Mouse (Mus musculus) liver, embryonic 11.5 days (tissue): ENCODE results near the gene Fars2. TPM values are rescaled to one million over a fixed set of nuclear protein-coding genes. Genes with fewer than 3 reads are reported as not detected.

Experiments used
- ATAC-seq: fragments of 200-750 bp; cut with Nextera tagmentation; replicated peaks from 2 replicates; pipeline ENCODE4 v1.8.0; 2017; ENCODE audit warnings: moderate number of reproducible peaks, mild to moderate bottlenecking, moderate TSS enrichment, moderate library complexity; ENCODE audit not compliant: low FRiP score
- DNase-seq: peaks from one replicate; pipeline ENCODE4 v3.0.0-alpha.2; 2017; ENCODE audit warnings: low spot score
- H3K27ac ChIP-seq: fragments of 300-500 bp; sonication (generic); 2 replicates; pipeline ENCODE4 v1.5.1; 2014; ENCODE audit warnings: mild to moderate bottlenecking, low read depth, low read length, control low read depth
- H3K27me3 ChIP-seq: fragments of 300-500 bp; sonication (generic); replicated peaks from 2 replicates; pipeline ENCODE4 v1.6.1; 2014; ENCODE audit warnings: low read length, mixed read lengths; ENCODE audit not compliant: control insufficient read depth, insufficient read depth
- H3K36me3 ChIP-seq: fragments of 300-500 bp; sonication (generic); 2 replicates; pipeline ENCODE4 v1.6.1; 2014; ENCODE audit warnings: mild to moderate bottlenecking, low read length, moderate library complexity, mixed read lengths; ENCODE audit not compliant: control insufficient read depth, insufficient read depth
- H3K4me1 ChIP-seq: fragments of 300-500 bp; sonication (generic); replicated peaks from 2 replicates; pipeline ENCODE4 v1.6.1; 2014; ENCODE audit warnings: low read length, mixed read lengths; ENCODE audit not compliant: control insufficient read depth, insufficient read depth
- H3K4me2 ChIP-seq: fragments of 300-500 bp; sonication (generic); 2 replicates; pipeline ENCODE4 v1.6.1; 2014; ENCODE audit warnings: mild to moderate bottlenecking, control low read depth, moderate library complexity
- H3K4me3 ChIP-seq: fragments of 300-500 bp; sonication (generic); 2 replicates; pipeline ENCODE4 v1.5.1; 2014; ENCODE audit warnings: low read depth, low read length, control low read depth
- H3K9ac ChIP-seq: fragments of 300-500 bp; sonication (generic); 2 replicates; pipeline ENCODE4 v1.6.1; 2014; ENCODE audit warnings: low read depth, low read length, control low read depth
- H3K9me3 ChIP-seq: fragments of 300-500 bp; sonication (generic); 2 replicates; pipeline ENCODE4 v1.6.1; 2016; ENCODE audit warnings: low read length, inconsistent platforms, mixed read lengths; ENCODE audit not compliant: control insufficient read depth
- WGBS: fragments of 180-500 bp; shearing (Covaris S2); extraction: QIAGEN DNeasy Blood & Tissue Kit; methylation state at CpG from one replicate; pipeline ENCODE4 v1.1.7; 2014; 5-methylcytosine and 5-hydroxymethylcytosine counted together
- polyA plus RNA-seq: library from polyadenylated mRNA; unstranded; fragments of >200 nt; fragmentation: Nextera tagmentation; extraction: Ambion mirVana; gene quantifications from 2 replicates; pipeline ENCODE4 v1.2.1, GENCODE M21; 2014

Gene Fars2
- polyA plus RNA-seq, 1 experiment from 2014 or later, result 27.7 TPM

- Histone ChIP-seq H3K9ac (no peak overlapping the region), H3K27ac (no peak overlapping the region), H3K36me3 (no peaks in the 10 kb centered on the region), H3K4me2 (no peak overlapping the region), H3K4me3 (no peak overlapping the region), H3K27me3 (no peaks in the 10 kb centered on the region), H3K9me3 (no peaks in the 10 kb centered on the region), H3K4me1 (no peaks in the 10 kb centered on the region)
- no peak for ATAC-seq
- DNase-seq, result no peak
- WGBS, result 85% methylated on average over 6 of the region's 6 CpGs
Measured at GRCm38 (mm10) chr13:36505730-36506129, 388.5 kb downstream of the Fars2 start.

GRCm38 (mm10) chr13:36506315-36506714 lies 389.1 kb downstream of the Fars2 start:
- H3K27ac ChIP-seq, result no peak overlapping the region
- H3K27me3 ChIP-seq, result no peaks in the 10 kb centered on the region
- 74% methylated on average over 5 of the region's 5 CpGs for WGBS
- no peak overlapping the region for H3K4me2 ChIP-seq
- no peaks in the 10 kb centered on the region for H3K9me3 ChIP-seq
- no peak for DNase-seq
- H3K4me1 ChIP-seq, result no peaks in the 10 kb centered on the region
- no peak overlapping the region for H3K4me3 ChIP-seq
- ATAC-seq, result no peak
- no peak overlapping the region for H3K9ac ChIP-seq
- no peaks in the 10 kb centered on the region for H3K36me3 ChIP-seq

GRCm38 (mm10) chr13:36510161-36510560 lies 392.9 kb downstream of the Fars2 start:
- H3K9me3 ChIP-seq, result no peaks in the 10 kb centered on the region
- no peaks in the 10 kb centered on the region for H3K4me1 ChIP-seq
- H3K9ac ChIP-seq, result no peak overlapping the region
- DNase-seq (no peak), ATAC-seq (no peak)
- H3K4me3 ChIP-seq, result no peak overlapping the region
- no peak overlapping the region for H3K27ac ChIP-seq
- H3K36me3 ChIP-seq, result no peaks in the 10 kb centered on the region
- WGBS, result 77% methylated on average over 2 of the region's 2 CpGs
- no peak overlapping the region for H3K4me2 ChIP-seq
- no peaks in the 10 kb centered on the region for H3K27me3 ChIP-seq

GRCm38 (mm10) chr13:36513126-36513525 lies 395.9 kb downstream of the Fars2 start:
- no peak for DNase-seq
- H3K4me2 ChIP-seq, result no peak overlapping the region
- no peaks in the 10 kb centered on the region for H3K27me3 ChIP-seq
- H3K36me3 ChIP-seq, result no peaks in the 10 kb centered on the region
- H3K4me1 ChIP-seq, result no peaks in the 10 kb centered on the region
- ATAC-seq, result no peak
- no peak overlapping the region for H3K27ac ChIP-seq
- WGBS, result 67% methylated on average over 1 of the region's 1 CpGs
- H3K9ac ChIP-seq, result no peak overlapping the region
- H3K4me3 ChIP-seq, result no peak overlapping the region
- H3K9me3 ChIP-seq, result no peaks in the 10 kb centered on the region

- H3K4me1 ChIP-seq, result no peaks in the 10 kb centered on the region
- no peak overlapping the region for H3K4me2 ChIP-seq
- 42% methylated on average over 9 of the region's 9 CpGs for WGBS
- no peaks in the 10 kb centered on the region for H3K36me3 ChIP-seq
- H3K27ac ChIP-seq, result no peak overlapping the region
- no peak overlapping the region for H3K4me3 ChIP-seq
- no peaks in the 10 kb centered on the region for H3K27me3 ChIP-seq
- ATAC-seq (no peak), DNase-seq (no peak)
- H3K9ac ChIP-seq, result no peak overlapping the region
- no peaks in the 10 kb centered on the region for H3K9me3 ChIP-seq
Measured at GRCm38 (mm10) chr13:36518144-36518571, 400.9 kb downstream of the Fars2 start.

- Histone ChIP-seq H3K4me1 (no peaks in the 10 kb centered on the region), H3K27me3 (no peaks in the 10 kb centered on the region), H3K36me3 (no peaks in the 10 kb centered on the region), H3K4me2 (no peak overlapping the region), H3K9ac (no peak overlapping the region), H3K4me3 (no peak overlapping the region), H3K27ac (no peak overlapping the region), H3K9me3 (no peaks in the 10 kb centered on the region)
- DNase-seq (no peak), ATAC-seq (no peak)
- WGBS, result 90% methylated on average over 4 of the region's 4 CpGs
Measured at GRCm38 (mm10) chr13:36527761-36528160, 410.5 kb downstream of the Fars2 start.

DNA sequence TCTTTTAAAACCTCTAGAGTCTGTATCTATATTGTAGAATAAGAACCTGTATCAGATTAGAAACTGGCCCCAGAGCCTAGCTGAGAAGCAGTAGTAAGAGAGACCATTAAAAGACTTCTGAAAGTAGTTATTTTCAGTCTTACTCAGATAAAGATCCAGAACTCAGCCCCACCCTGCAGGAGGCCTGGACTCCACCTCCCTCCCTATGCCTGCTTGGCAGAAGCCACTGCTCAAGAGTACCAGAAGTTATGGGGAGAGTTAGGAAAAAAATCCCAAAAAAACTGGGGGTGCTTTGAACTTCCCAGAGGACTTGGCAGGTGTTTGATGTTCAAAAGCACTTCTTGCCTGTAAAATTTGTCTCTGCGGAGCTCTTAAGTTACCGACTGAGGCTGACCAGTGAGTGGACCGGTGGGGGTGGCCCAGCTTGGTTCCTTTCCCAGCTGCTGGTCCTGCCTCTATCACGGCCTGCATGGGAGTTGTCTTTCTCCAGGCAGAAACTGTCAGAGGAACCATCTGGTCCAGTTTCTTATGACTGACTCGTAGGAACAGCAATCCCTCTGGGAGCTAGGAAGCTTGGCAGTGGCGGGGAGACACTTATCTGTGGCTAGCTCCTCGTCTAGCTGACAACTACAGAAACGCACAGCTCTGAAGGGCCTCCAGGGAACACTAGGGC lies 411.1 kb downstream of the Fars2 start:
- DNase-seq (no peak), ATAC-seq (no peak)
- no peaks in the 10 kb centered on the region for H3K9me3 ChIP-seq
- H3K36me3 ChIP-seq, result no peaks in the 10 kb centered on the region
- no peaks in the 10 kb centered on the region for H3K27me3 ChIP-seq
- no peaks in the 10 kb centered on the region for H3K4me1 ChIP-seq
- H3K4me2 ChIP-seq, result no peak overlapping the region
- H3K4me3 ChIP-seq, result no peak overlapping the region
- H3K9ac ChIP-seq, result no peak overlapping the region
- 78% methylated on average over 8 of the region's 8 CpGs for WGBS
- H3K27ac ChIP-seq, result no peak overlapping the region

- no peak overlapping the region for H3K27ac ChIP-seq
- WGBS, result 62% methylated on average over 5 of the region's 5 CpGs
- no peaks in the 10 kb centered on the region for H3K27me3 ChIP-seq
- H3K9ac ChIP-seq, result no peak overlapping the region
- no peaks in the 10 kb centered on the region for H3K36me3 ChIP-seq
- H3K4me2 ChIP-seq, result no peak overlapping the region
- ATAC-seq (no peak), DNase-seq (no peak)
- no peaks in the 10 kb centered on the region for H3K9me3 ChIP-seq
- no peak overlapping the region for H3K4me3 ChIP-seq
- no peaks in the 10 kb centered on the region for H3K4me1 ChIP-seq
Measured at GRCm38 (mm10) chr13:36529467-36530039, 412.3 kb downstream of the Fars2 start.

- no peaks in the 10 kb centered on the region for H3K36me3 ChIP-seq
- H3K4me2 ChIP-seq, result no peak overlapping the region
- no peak for DNase-seq
- H3K4me1 ChIP-seq, result no peaks in the 10 kb centered on the region
- no peaks in the 10 kb centered on the region for H3K9me3 ChIP-seq
- H3K4me3 ChIP-seq, result no peak overlapping the region
- WGBS, result 100% methylated on average over 1 of the region's 1 CpGs
- H3K9ac ChIP-seq, result no peak overlapping the region
- no peak; the same call in 1 of the 2 replicates for ATAC-seq
- no peaks in the 10 kb centered on the region for H3K27me3 ChIP-seq
- no peak overlapping the region for H3K27ac ChIP-seq
Measured at GRCm38 (mm10) chr13:36530852-36531251, 413.6 kb downstream of the Fars2 start.
